Mouse (Mus musculus) hindbrain, postnatal 0 days (tissue): Measurements from ENCODE around the gene Eif2s2. TPM values are rescaled to one million over a fixed set of nuclear protein-coding genes. Genes with fewer than 3 reads are reported as not detected.
A peak's percentile ranks its signal among the peaks of the same experiment; 100 is the strongest.
"Not testable (repeated sequence)": the region's sequence is repeated elsewhere in the genome, so short reads cannot be mapped to it uniquely, and the experiment has no call there.

Source experiments
- ATAC-seq: fragments of 200-750 bp; cut with Nextera tagmentation; 2 replicates; pipeline ENCODE4 v1.8.0; 2017; ENCODE audit warnings: mild to moderate bottlenecking, moderate TSS enrichment, moderate library complexity
- DNase-seq: peaks from one replicate; pipeline ENCODE4 v3.0.0-alpha.2; 2015; ENCODE audit warnings: low spot score
- H3K27ac ChIP-seq: fragments of 300-500 bp; sonication (generic); 2 replicates; pipeline ENCODE4 v1.5.1; 2014; ENCODE audit warnings: mild to moderate bottlenecking
- H3K27me3 ChIP-seq: fragments of 300-500 bp; sonication (generic); 2 replicates; pipeline ENCODE4 v1.6.1; 2014; ENCODE audit warnings: low read length, mixed read lengths; ENCODE audit not compliant: insufficient read depth
- H3K36me3 ChIP-seq: fragments of 300-500 bp; sonication (generic); 2 replicates; pipeline ENCODE4 v1.6.1; 2014; ENCODE audit warnings: low read length, mixed read lengths; ENCODE audit not compliant: insufficient read depth
- H3K4me1 ChIP-seq: fragments of 300-500 bp; sonication (generic); 2 replicates; pipeline ENCODE4 v1.6.1; 2014; ENCODE audit warnings: antibody characterized with exemption, low read length, mixed read lengths; ENCODE audit not compliant: insufficient read depth
- H3K4me2 ChIP-seq: fragments of 300-500 bp; sonication (generic); 2 replicates; pipeline ENCODE4 v1.6.1; 2014; ENCODE audit warnings: low read depth, mild to moderate bottlenecking, low read length, moderate library complexity, mixed read lengths
- H3K4me3 ChIP-seq: fragments of 300-500 bp; sonication (generic); 2 replicates; pipeline ENCODE4 v1.5.1; 2014; ENCODE audit warnings: low read length
- H3K9ac ChIP-seq: fragments of 300-500 bp; sonication (generic); replicated peaks from 2 replicates; pipeline ENCODE4 v1.6.1; 2014; ENCODE audit warnings: mild to moderate bottlenecking, low read length, moderate library complexity, mixed read lengths
- H3K9me3 ChIP-seq: fragments of 300-500 bp; sonication (generic); 2 replicates; pipeline ENCODE4 v1.6.1; 2016; ENCODE audit warnings: low read length, mixed read lengths
- CTCF ChIP-seq: IDR thresholded peaks from 2 replicates; pipeline ENCODE4 v1.5.1; 2016; ENCODE audit warnings: antibody characterized with exemption, control low read depth, low read depth
- WGBS: fragments of 180-500 bp; shearing (Covaris S2); extraction: QIAGEN DNeasy Blood & Tissue Kit; methylation state at CpG from one replicate; pipeline ENCODE4 v1.1.7; 2014; 5-methylcytosine and 5-hydroxymethylcytosine counted together
- polyA plus RNA-seq: library from polyadenylated mRNA; unstranded; fragments of >200 nt; fragmentation: Nextera tagmentation; extraction: Ambion mirVana; gene quantifications from 2 replicates; pipeline ENCODE4 v1.2.1, GENCODE M21; 2015
- total RNA-seq: library from RNA; depleted of rRNA; stranded (reverse); fragments of >200 nt; gene quantifications from 2 replicates; pipeline ENCODE4 v1.2.3, GENCODE M21; 2014

Eif2s2 gene
- total and polyA plus RNA-seq, 2 experiments from 2014 or later = 32.6 to 92.9 TPM

GRCm38 (mm10) chr2:154928298-154928697, 35.6 kb upstream of the Eif2s2 start:
- DNase-seq (no peak), ATAC-seq (peak; percentile 62; the same call in 1 of the 2 replicates)
- TF ChIP-seq CTCF = no peak
- Histone ChIP-seq H3K4me1 (no peaks in the 10 kb centered on the region), H3K27me3 (no peaks in the 10 kb centered on the region), H3K27ac (no peak overlapping the region), H3K9ac (no peak overlapping the region), H3K9me3 (no peaks in the 10 kb centered on the region), H3K4me3 (no peak overlapping the region), H3K36me3 (no peaks in the 10 kb centered on the region), H3K4me2 (no peak overlapping the region)
- 53% methylated on average over 2 of the region's 2 CpGs for WGBS

DNA sequence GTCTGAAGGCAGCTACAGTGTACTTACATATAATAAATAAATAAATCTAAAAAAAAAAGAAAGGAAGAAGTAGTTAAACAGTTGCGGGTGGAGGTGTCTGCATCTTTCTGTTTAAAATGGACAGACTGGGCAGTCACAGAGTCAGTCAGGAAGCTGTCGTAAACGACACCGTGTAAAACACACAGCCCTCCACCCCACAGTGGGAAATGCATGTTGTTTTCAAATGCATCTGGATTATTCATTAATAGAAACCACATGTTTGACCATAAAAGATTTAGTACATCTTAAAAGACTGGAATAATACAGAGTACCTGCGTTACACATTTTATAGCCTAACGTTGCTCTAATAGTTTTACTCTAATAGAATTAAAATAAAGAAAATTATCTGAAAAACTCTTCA, 34.1 kb upstream of the Eif2s2 start:
- Histone ChIP-seq H3K4me3 (no peak overlapping the region), H3K27me3 (no peaks in the 10 kb centered on the region), H3K4me2 (no peak overlapping the region), H3K27ac (no peak overlapping the region), H3K9ac (no peak overlapping the region), H3K9me3 (no peaks in the 10 kb centered on the region), H3K36me3 (no peaks in the 10 kb centered on the region), H3K4me1 (no peaks in the 10 kb centered on the region)
- ATAC-seq (no peak), DNase-seq (no peak)
- WGBS = 85% methylated on average over 6 of the region's 6 CpGs
- TF ChIP-seq CTCF = no peak

- Histone ChIP-seq H3K36me3 (no peaks in the 10 kb centered on the region), H3K9ac (no peak overlapping the region), H3K4me2 (no peak overlapping the region), H3K4me1 (no peaks in the 10 kb centered on the region), H3K27me3 (no peaks in the 10 kb centered on the region), H3K4me3 (no peak overlapping the region), H3K27ac (no peak overlapping the region), H3K9me3 (no peaks in the 10 kb centered on the region)
- DNase-seq (peak; percentile 27), ATAC-seq (no peak)
- TF ChIP-seq CTCF = no peak
- WGBS = 37% methylated on average over 7 of the region's 7 CpGs
Measured at GRCm38 (mm10) chr2:154925411-154926031, 32.8 kb upstream of the Eif2s2 start.

GRCm38 (mm10) chr2:154922134-154922533, 29.4 kb upstream of the Eif2s2 start:
- WGBS = no CpG with 5 or more reads among the region's 4 CpGs

GRCm38 (mm10) chr2:154920896-154921295, 28.2 kb upstream of the Eif2s2 start:
- no peak for TF ChIP-seq CTCF

More at GRCm38 (mm10) chr2:154922134-154922533, 29.4 kb upstream of the Eif2s2 start:
- H3K27me3 ChIP-seq, H3K9me3 ChIP-seq, H3K9ac ChIP-seq, DNase-seq, H3K27ac ChIP-seq, H3K4me2 ChIP-seq, H3K36me3 ChIP-seq, H3K4me1 ChIP-seq, H3K4me3 ChIP-seq, ATAC-seq: not testable (repeated sequence)

GRCm38 (mm10) chr2:154917866-154918641, 25.3 kb upstream of the Eif2s2 start:
- Histone ChIP-seq H3K9ac (no peak overlapping the region), H3K4me1 (no peaks in the 10 kb centered on the region), H3K36me3 (no peaks in the 10 kb centered on the region), H3K27ac (no peak overlapping the region), H3K9me3 (no peaks in the 10 kb centered on the region), H3K27me3 (no peaks in the 10 kb centered on the region), H3K4me3 (no peak overlapping the region), H3K4me2 (no peak overlapping the region)
- 81% methylated on average over 13 of the region's 13 CpGs for WGBS
- no peak for ATAC-seq
- no peak for TF ChIP-seq CTCF
- no peak for DNase-seq

More at GRCm38 (mm10) chr2:154920896-154921295, 28.2 kb upstream of the Eif2s2 start:
- H3K9ac ChIP-seq = no peak overlapping the region
- H3K27ac ChIP-seq = no peak overlapping the region
- H3K4me3 ChIP-seq = no peak overlapping the region
- no peak overlapping the region for H3K4me2 ChIP-seq
- WGBS = 74% methylated on average over 7 of the region's 7 CpGs
- peak; percentile 25 for DNase-seq
- no peaks in the 10 kb centered on the region for H3K4me1 ChIP-seq
- H3K27me3 ChIP-seq = no peaks in the 10 kb centered on the region
- no peak for ATAC-seq
- no peaks in the 10 kb centered on the region for H3K36me3 ChIP-seq
- H3K9me3 ChIP-seq = no peaks in the 10 kb centered on the region

- Histone ChIP-seq H3K27me3 (no peaks in the 10 kb centered on the region), H3K4me1 (no peaks in the 10 kb centered on the region), H3K4me3 (no peak overlapping the region), H3K9me3 (no peaks in the 10 kb centered on the region), H3K27ac (no peak overlapping the region), H3K9ac (no peak overlapping the region), H3K36me3 (no peaks in the 10 kb centered on the region), H3K4me2 (no peak overlapping the region)
- WGBS = 18% methylated on average over 2 of the region's 2 CpGs
- TF ChIP-seq CTCF = peak; percentile 64
- DNase-seq (peak; percentile 67), ATAC-seq (no peak)
Measured at GRCm38 (mm10) chr2:154916547-154916946, 23.8 kb upstream of the Eif2s2 start.
